Mouse (Mus musculus): ENCODE data around the gene Pgd. TPM values are rescaled to one million over a fixed set of nuclear protein-coding genes. Genes with fewer than 3 reads are reported as not detected.

The Pgd gene
- polyA plus RNA-seq, 1 experiment from 2014 or later: 73.5 TPM

GRCm38 (mm10) chr4:149150721-149151120 lies 15.8 kb downstream of the Pgd start:
- H3K36me3 ChIP-seq (replicated peaks): peaks cover 59% of the 10 kb centered on the region
- H3K4me1 ChIP-seq (replicated peaks): peaks cover 37% of the 10 kb centered on the region
- H3K4me3 ChIP-seq (replicated peaks): no peak overlapping the region
- 79% methylated on average over 11 of the region's 11 CpGs for WGBS (ENCODE audit: insufficient replicate concordance)
- H3K27ac ChIP-seq (replicated peaks): 0 out of 2 replicates have a peak overlapping the region, but pooled peaks have one; percentile 67
- no peak overlapping the region for H3K4me2 ChIP-seq
- no peak overlapping the region for H3K9ac ChIP-seq
- no peaks in the 10 kb centered on the region for H3K27me3 ChIP-seq
- no peaks in the 10 kb centered on the region for H3K9me3 ChIP-seq (replicated peaks)
- ATAC-seq (ENCODE audit: insufficient read depth): no peak

- H3K27me3 ChIP-seq: no peaks in the 10 kb centered on the region
- peaks cover 37% of the 10 kb centered on the region for H3K4me1 ChIP-seq (replicated peaks)
- no peak overlapping the region for H3K4me2 ChIP-seq
- H3K9ac ChIP-seq: no peak overlapping the region
- peaks cover 54% of the 10 kb centered on the region for H3K36me3 ChIP-seq (replicated peaks)
- WGBS (ENCODE audit: insufficient replicate concordance): 70% methylated on average over 11 of the region's 11 CpGs
- H3K9me3 ChIP-seq (replicated peaks): no peaks in the 10 kb centered on the region
- H3K27ac ChIP-seq (replicated peaks): peak overlapping the region; percentile 67; the same call in 1 of the 2 replicates
- H3K4me3 ChIP-seq (replicated peaks): no peak overlapping the region
- ATAC-seq (ENCODE audit: insufficient read depth): peak; percentile 53
Measured at GRCm38 (mm10) chr4:149150256-149150655, 16.3 kb downstream of the Pgd start.

GRCm38 (mm10) chr4:149149611-149150010 lies 17.0 kb downstream of the Pgd start:
- H3K9me3 ChIP-seq (replicated peaks): no peaks in the 10 kb centered on the region
- no peak overlapping the region for H3K9ac ChIP-seq
- peak; percentile 68 for ATAC-seq (ENCODE audit: insufficient read depth)
- no peak overlapping the region for H3K4me3 ChIP-seq (replicated peaks)
- H3K27ac ChIP-seq (replicated peaks): peak overlapping the region; percentile 67
- H3K36me3 ChIP-seq (replicated peaks): peaks cover 48% of the 10 kb centered on the region
- H3K27me3 ChIP-seq: no peaks in the 10 kb centered on the region
- WGBS (ENCODE audit: insufficient replicate concordance): 62% methylated on average over 7 of the region's 7 CpGs
- H3K4me2 ChIP-seq: no peak overlapping the region
- peaks cover 33% of the 10 kb centered on the region for H3K4me1 ChIP-seq (replicated peaks)

- 60% methylated on average over 9 of the region's 9 CpGs for WGBS (ENCODE audit: insufficient replicate concordance)
- Histone ChIP-seq H3K36me3 (replicated peaks) (peaks cover 43% of the 10 kb centered on the region), H3K27me3 (no peaks in the 10 kb centered on the region), H3K9ac (no peak overlapping the region), H3K4me1 (replicated peaks) (peaks cover 33% of the 10 kb centered on the region), H3K27ac (replicated peaks) (peak overlapping the region; percentile 67), H3K4me2 (no peak overlapping the region), H3K4me3 (replicated peaks) (no peak overlapping the region), H3K9me3 (replicated peaks) (no peaks in the 10 kb centered on the region)
- ATAC-seq (ENCODE audit: insufficient read depth): no peak
Measured at GRCm38 (mm10) chr4:149149196-149149595, 17.4 kb downstream of the Pgd start.

- ATAC-seq (ENCODE audit: insufficient read depth): no peak
- H3K36me3 ChIP-seq (replicated peaks): peaks cover 32% of the 10 kb centered on the region
- no peak overlapping the region for H3K4me2 ChIP-seq
- H3K9me3 ChIP-seq (replicated peaks): no peaks in the 10 kb centered on the region
- H3K4me1 ChIP-seq (replicated peaks): peaks cover 33% of the 10 kb centered on the region
- WGBS (ENCODE audit: insufficient replicate concordance): 58% methylated on average over 4 of the region's 4 CpGs
- H3K4me3 ChIP-seq (replicated peaks): no peak overlapping the region
- H3K9ac ChIP-seq: no peak overlapping the region
- no peaks in the 10 kb centered on the region for H3K27me3 ChIP-seq
- H3K27ac ChIP-seq (replicated peaks): 0 out of 2 replicates have a peak overlapping the region, but pooled peaks have one; percentile 9
Measured at GRCm38 (mm10) chr4:149148084-149148483, 18.5 kb downstream of the Pgd start.

GRCm38 (mm10) chr4:149147528-149147927 lies 19.0 kb downstream of the Pgd start:
- H3K4me2 ChIP-seq: no peak overlapping the region
- 52% methylated on average over 7 of the region's 7 CpGs for WGBS (ENCODE audit: insufficient replicate concordance)

GRCm38 (mm10) chr4:149145151-149145550 lies 21.4 kb downstream of the Pgd start:
- Histone ChIP-seq H3K9me3 (replicated peaks) (no peaks in the 10 kb centered on the region), H3K27me3 (peaks cover 4% of the 10 kb centered on the region; the same call in 1 of the 2 replicates), H3K9ac (no peak overlapping the region), H3K4me3 (replicated peaks) (no peak overlapping the region), H3K4me1 (replicated peaks) (peaks cover 29% of the 10 kb centered on the region), H3K27ac (replicated peaks) (no peak overlapping the region), H3K36me3 (replicated peaks) (peaks cover 4% of the 10 kb centered on the region), H3K4me2 (no peak overlapping the region)
- no peak for ATAC-seq (ENCODE audit: insufficient read depth)
- 75% methylated on average over 4 of the region's 4 CpGs for WGBS (ENCODE audit: insufficient replicate concordance)

More at GRCm38 (mm10) chr4:149147528-149147927, 19.0 kb downstream of the Pgd start:
- ATAC-seq (ENCODE audit: insufficient read depth): no peak
- peaks cover 4% of the 10 kb centered on the region; the same call in 1 of the 2 replicates for H3K27me3 ChIP-seq
- H3K36me3 ChIP-seq (replicated peaks): peaks cover 27% of the 10 kb centered on the region
- H3K9me3 ChIP-seq (replicated peaks): no peaks in the 10 kb centered on the region
- H3K27ac ChIP-seq (replicated peaks): no peak overlapping the region
- H3K4me3 ChIP-seq (replicated peaks): no peak overlapping the region
- H3K9ac ChIP-seq: no peak overlapping the region
- peaks cover 33% of the 10 kb centered on the region for H3K4me1 ChIP-seq (replicated peaks)

- WGBS (ENCODE audit: insufficient replicate concordance): 6% methylated on average over 3 of the region's 3 CpGs
- Histone ChIP-seq H3K4me2 (no peak overlapping the region), H3K36me3 (replicated peaks) (no peaks in the 10 kb centered on the region)
Measured at GRCm38 (mm10) chr4:149144459-149144858, 22.1 kb downstream of the Pgd start.

GRCm38 (mm10) chr4:149143594-149143993 lies 23.0 kb downstream of the Pgd start:
- Histone ChIP-seq H3K4me3 (replicated peaks) (no peak overlapping the region), H3K9ac (no peak overlapping the region), H3K27ac (replicated peaks) (no peak overlapping the region), H3K36me3 (replicated peaks) (no peaks in the 10 kb centered on the region), H3K27me3 (peaks cover 4% of the 10 kb centered on the region; the same call in 1 of the 2 replicates), H3K4me2 (no peak overlapping the region), H3K9me3 (replicated peaks) (no peaks in the 10 kb centered on the region), H3K4me1 (replicated peaks) (peaks cover 20% of the 10 kb centered on the region)
- WGBS (ENCODE audit: insufficient replicate concordance): 14% methylated on average over 4 of the region's 4 CpGs
- ATAC-seq (ENCODE audit: insufficient read depth): no peak

More at GRCm38 (mm10) chr4:149144459-149144858, 22.1 kb downstream of the Pgd start:
- Histone ChIP-seq H3K4me3 (replicated peaks) (no peak overlapping the region), H3K4me1 (replicated peaks) (peaks cover 25% of the 10 kb centered on the region), H3K9me3 (replicated peaks) (no peaks in the 10 kb centered on the region), H3K27me3 (peaks cover 4% of the 10 kb centered on the region; the same call in 1 of the 2 replicates), H3K27ac (replicated peaks) (no peak overlapping the region), H3K9ac (no peak overlapping the region)
- ATAC-seq (ENCODE audit: insufficient read depth): no peak

- H3K27ac ChIP-seq (replicated peaks): no peak overlapping the region
- WGBS (ENCODE audit: insufficient replicate concordance): 80% methylated on average over 8 of the region's 8 CpGs
- H3K4me1 ChIP-seq (replicated peaks): peaks cover 13% of the 10 kb centered on the region
- no peak overlapping the region for H3K4me2 ChIP-seq
- H3K9me3 ChIP-seq (replicated peaks): no peaks in the 10 kb centered on the region
- ATAC-seq (ENCODE audit: insufficient read depth): no peak
- peaks cover 4% of the 10 kb centered on the region; the same call in 1 of the 2 replicates for H3K27me3 ChIP-seq
- no peak overlapping the region for H3K4me3 ChIP-seq (replicated peaks)
- H3K36me3 ChIP-seq (replicated peaks): no peaks in the 10 kb centered on the region
- H3K9ac ChIP-seq: no peak overlapping the region
Measured at GRCm38 (mm10) chr4:149138515-149138914, 28.1 kb downstream of the Pgd start.

GRCm38 (mm10) chr4:149136982-149137770 lies 29.4 kb downstream of the Pgd start, which contains the start of gene Cenps:
TSS of gene Cenps (minus strand) at chr4:149137629.
- Histone ChIP-seq H3K4me2 (peak within 1 kb of the TSS; percentile 90), H3K36me3 (replicated peaks) (no peaks in the 10 kb centered on the region), H3K4me1 (replicated peaks) (peaks cover 19% of the 10 kb centered on the region), H3K4me3 (replicated peaks) (peak within 1 kb of the TSS; percentile 81), H3K9me3 (replicated peaks) (no peaks in the 10 kb centered on the region), H3K27ac (replicated peaks) (peak within 1 kb of the TSS; percentile 87), H3K27me3 (no peaks in the 10 kb centered on the region), H3K9ac (peak within 1 kb of the TSS; percentile 76)
- ATAC-seq (ENCODE audit: insufficient read depth): peak; percentile 88
- WGBS (ENCODE audit: insufficient replicate concordance): under 1% methylated on average over 68 of the region's 68 CpGs

Measured in liver, embryonic 15.5 days (tissue).